In genomic region chr17:28626937-28627336, GRCm38 (mm10) we compare ENCODE assay signal across 19 mouse cellular contexts. TPM values are rescaled to one million over a fixed set of nuclear protein-coding genes. Genes with fewer than 3 reads are reported as not detected.
DNase-seq lines count a peak whose midpoint lies in the region; TF ChIP-seq lines count a peak whose summit lies in the region.
"Had no signal": no experiment of that assay in that cellular context is flagged by ENCODE, and none has a peak within 500 bp of the region (broad histone marks: within the 10 kb centered on the region; RNA-seq: fewer than 3 reads in every experiment).

No protein-coding gene starts in this region.

- H3K4me3 ChIP-seq in left cerebral cortex, adult 2 months = no peak overlapping the region
- H3K4me3 ChIP-seq: embryonic facial prominence, embryonic 12.5 days; forebrain, embryonic 15.5 days; heart, embryonic 13.5 days; hindbrain, embryonic 15.5 days had no signal

- DNase-seq in left cerebral cortex, adult 11 months (ENCODE audit: low spot score) = peak; percentile 41
- no peak for DNase-seq in left cerebral cortex, postnatal 4 days
- DNase-seq in brain, adult 2 months (ENCODE audit: low read depth, low spot score) = peak; percentile 89
- DNase-seq in left cerebral cortex, adult 2 months (ENCODE audit: extremely low spot score in 1 of 2, low spot score in 2 of 2) = no peak
- DNase-seq in left cerebral cortex, postnatal 36 days (ENCODE audit: low spot score in 2 of 2) = peak; percentile 38 to 45
- no peak for DNase-seq in layer of hippocampus, postnatal 25 days (ENCODE audit: extremely low spot score in 1 of 2, low spot score in 1 of 2)
- DNase-seq in lung, postnatal 36 days = no peak
- DNase-seq: adrenal gland, postnatal 25 days; cerebellum, adult 2 months; cerebellum, postnatal 14 days; gastrocnemius, postnatal 36 days; heart, adult 11 months; heart, postnatal 36 days had no signal

- H3K27ac ChIP-seq in left cerebral cortex, adult 2 months = peak overlapping the region; percentile 86
- H3K27ac ChIP-seq: embryonic facial prominence, embryonic 12.5 days; forebrain, embryonic 15.5 days; heart, embryonic 13.5 days; hindbrain, embryonic 15.5 days had no signal

- no peak for TF ChIP-seq CTCF in left cerebral cortex, adult 2 months (IDR thresholded peaks at IDR 0.05)

- intact Hi-C loops in left cerebral cortex, postnatal 4 days (cut with DNase I) = no loop called here
- intact Hi-C loops in left cerebral cortex, adult 2 months (cut with DNase I) = no loop called here
- intact Hi-C loops in left cerebral cortex, postnatal 36 days (cut with DNase I) = no loop called here

RNA-seq across cellular contexts. Expression of gene Srpk1, which starts 4.4 kb away (rescaled TPM):
- total RNA-seq in left cerebral cortex, postnatal 4 days (2021) = 100 to 1,000 TPM; 127 to 133 TPM
- 100 to 1,000 TPM; 106 to 108 TPM for total RNA-seq in left cerebral cortex, adult 2 months (2021)
- 100 to 1,000 TPM in 1 of 2 experiments, 10 to 100 TPM in 1; 90.2 to 106 TPM for total RNA-seq in left cerebral cortex, postnatal 36 days (2021)
- total RNA-seq in layer of hippocampus, postnatal 25 days (2021) = 10 to 100 TPM; 74.0 to 88.7 TPM

RNA-seq across cellular contexts. Expression of gene Lhfpl5, which starts 51.5 kb away (rescaled TPM):
- 1 to 10 TPM; 7.4 to 8.1 TPM for total RNA-seq in left cerebral cortex, postnatal 4 days (2021)
- total RNA-seq in left cerebral cortex, adult 2 months (2021) = 1 to 10 TPM; 3.3 to 4.7 TPM
- 1 to 10 TPM; 3.1 to 3.2 TPM for total RNA-seq in left cerebral cortex, postnatal 36 days (2021)
- total RNA-seq in layer of hippocampus, postnatal 25 days (2021) = 1 to 10 TPM; 3.6 to 4.0 TPM
- total RNA-seq: common myeloid progenitor, adult 5-6 weeks; gastrocnemius, adult 8-10 months; gastrocnemius, postnatal 36 days; heart, postnatal 36 days had no signal

Comparison
In these comparisons a context has a peak if more than half of its experiments do, and no peak if none do; other contexts are left out.
1. DNase-seq: peak in left cerebral cortex, adult 11 months (single experiment), brain, adult 2 months (single experiment) and left cerebral cortex, postnatal 36 days (2 of 2); none in left cerebral cortex, postnatal 4 days (single experiment), left cerebral cortex, adult 2 months (0 of 2), layer of hippocampus, postnatal 25 days (0 of 2) and lung, postnatal 36 days (single experiment).